Mouse (Mus musculus) spleen, postnatal 36 days (tissue): ENCODE measurements around the gene Olfr987.
"Not testable (repeated sequence)": the region's sequence is repeated elsewhere in the genome, so short reads cannot be mapped to it uniquely, and the experiment has no call there.

Source experiments
- DNase-seq, 2 experiments: peaks; one replicate each; pipeline ENCODE4 v3.0.0; 2022; ENCODE audit warnings: low spot score in 2 of 2, mixed read lengths in 1 of 2

The Olfr987 gene

DNA sequence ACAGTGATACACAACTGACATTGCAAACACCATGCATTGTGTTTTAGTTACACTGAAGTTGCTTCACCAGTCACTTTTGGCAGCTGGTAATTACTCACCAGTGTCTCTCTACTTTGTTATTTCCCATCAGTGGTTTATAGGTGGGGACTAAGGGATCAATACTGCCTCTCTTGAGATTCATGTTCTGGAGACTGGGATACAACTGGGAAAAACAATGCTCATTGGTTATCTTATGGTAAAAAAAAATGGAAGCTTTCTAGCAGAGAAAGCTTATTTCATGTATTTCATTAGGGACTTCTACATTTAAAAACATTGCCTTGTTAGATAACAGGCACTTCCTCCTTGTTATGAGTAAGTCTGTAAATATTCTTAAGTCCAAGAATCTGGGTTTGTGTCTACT is at the start of gene Olfr987:
Gene Olfr987 (minus strand): TSS at position 101 of the 400 bp plus-strand sequence.
- DNase-seq, result not testable (repeated sequence)

DNA sequence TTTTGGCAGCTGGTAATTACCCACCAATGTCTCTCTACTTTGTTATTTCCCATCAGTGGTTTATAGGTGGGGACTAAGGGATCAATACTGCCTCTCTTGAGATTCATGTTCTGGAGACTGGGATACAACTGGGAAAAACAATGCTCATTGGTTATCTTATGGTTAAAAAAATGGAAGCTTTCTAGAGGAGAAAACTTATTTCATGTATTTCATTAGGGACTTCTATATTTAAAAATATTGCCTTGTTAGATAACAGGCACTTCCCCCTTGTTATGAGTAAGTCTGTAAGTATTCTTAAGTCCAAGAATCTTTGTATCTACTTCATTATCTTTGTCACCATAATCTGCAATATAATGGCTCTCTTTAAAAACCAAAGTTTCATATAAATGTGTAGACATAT is 24.0 kb upstream of the Olfr987 start, which contains the start of gene Olfr988:
Gene Olfr988 (minus strand): TSS at position 101 of the 400 bp plus-strand sequence.
- not testable (repeated sequence) for DNase-seq

DNA sequence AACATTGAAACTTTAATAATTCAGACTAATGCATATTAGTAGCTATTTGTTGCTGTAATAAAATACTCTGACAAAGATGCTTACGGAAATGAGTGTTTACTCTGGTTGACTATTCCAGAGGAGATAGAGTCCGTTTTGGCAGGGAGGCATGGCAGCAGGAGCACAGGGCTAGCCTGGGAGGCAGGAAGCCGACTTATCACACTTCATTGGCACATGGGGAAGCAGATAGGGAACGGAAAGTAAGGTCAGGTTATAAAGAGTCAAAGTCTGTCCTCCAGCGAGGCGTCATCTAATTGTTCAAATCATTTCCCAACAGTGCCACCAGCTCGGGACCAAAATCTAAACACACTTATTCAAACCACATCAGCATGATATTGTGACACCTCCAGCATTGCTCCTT is 857 bp upstream of the Olfr987 start:
- no peak for DNase-seq

DNA sequence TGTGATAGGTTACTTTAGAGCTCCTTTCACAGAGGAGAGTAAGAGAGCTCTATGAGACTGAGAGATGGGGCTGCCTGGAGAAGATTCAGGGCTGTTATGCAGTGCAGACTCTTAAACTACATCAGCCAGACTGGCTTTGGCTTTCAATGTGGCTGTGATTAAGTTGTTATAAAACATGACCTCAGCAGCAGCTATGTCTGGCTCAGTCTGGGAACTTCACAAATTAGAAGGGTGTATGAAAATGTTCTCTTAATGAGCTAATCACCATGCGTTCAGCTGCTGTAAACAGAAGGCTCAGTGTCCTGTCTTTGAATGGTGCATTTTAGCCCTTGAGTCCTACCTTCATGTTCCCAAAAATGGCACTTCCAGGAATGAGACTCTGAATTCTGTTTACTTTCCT is 20.0 kb downstream of the Olfr987 start:
- no peak for DNase-seq

DNA sequence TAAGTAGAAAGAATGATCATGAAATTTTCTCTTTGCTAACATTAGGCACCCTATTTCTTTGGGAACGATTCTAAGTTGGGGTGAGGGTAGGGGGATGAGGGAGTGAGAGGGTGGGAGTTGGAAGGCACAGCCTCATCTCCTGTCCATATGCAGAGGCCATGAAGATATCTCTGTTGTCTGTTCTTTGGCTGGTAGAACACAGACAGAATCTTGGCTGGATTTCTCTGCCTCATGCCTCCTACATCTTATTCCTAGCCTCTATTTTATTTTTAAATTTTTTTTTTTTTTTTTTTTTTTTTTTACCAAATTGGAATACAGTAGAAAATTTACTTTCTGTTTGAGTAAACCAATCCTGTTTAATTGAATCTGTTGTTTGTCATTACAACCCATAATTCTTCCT is 53.7 kb downstream of the Olfr987 start:
- DNase-seq, result no peak

DNA sequence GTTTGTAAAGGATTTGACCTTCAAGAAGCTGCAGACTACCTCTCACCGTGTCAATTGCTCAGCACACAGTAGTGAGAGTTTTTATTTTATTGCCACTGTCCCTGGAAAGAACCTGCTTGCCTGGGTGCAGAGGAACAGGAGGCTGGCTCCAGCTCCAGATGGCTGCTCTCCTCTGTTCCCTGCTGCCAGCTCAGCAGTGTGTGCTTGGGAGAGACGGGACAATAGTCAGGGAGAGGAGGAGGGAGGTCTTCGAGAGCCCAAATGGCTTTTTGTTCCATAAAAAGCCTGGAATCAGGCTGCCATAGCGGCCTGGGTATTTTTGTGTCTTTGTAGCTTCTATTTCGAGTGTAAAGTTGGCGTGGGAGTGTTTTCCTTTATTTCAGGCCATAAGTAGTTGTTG is 54.5 kb downstream of the Olfr987 start:
- no peak for DNase-seq

DNA sequence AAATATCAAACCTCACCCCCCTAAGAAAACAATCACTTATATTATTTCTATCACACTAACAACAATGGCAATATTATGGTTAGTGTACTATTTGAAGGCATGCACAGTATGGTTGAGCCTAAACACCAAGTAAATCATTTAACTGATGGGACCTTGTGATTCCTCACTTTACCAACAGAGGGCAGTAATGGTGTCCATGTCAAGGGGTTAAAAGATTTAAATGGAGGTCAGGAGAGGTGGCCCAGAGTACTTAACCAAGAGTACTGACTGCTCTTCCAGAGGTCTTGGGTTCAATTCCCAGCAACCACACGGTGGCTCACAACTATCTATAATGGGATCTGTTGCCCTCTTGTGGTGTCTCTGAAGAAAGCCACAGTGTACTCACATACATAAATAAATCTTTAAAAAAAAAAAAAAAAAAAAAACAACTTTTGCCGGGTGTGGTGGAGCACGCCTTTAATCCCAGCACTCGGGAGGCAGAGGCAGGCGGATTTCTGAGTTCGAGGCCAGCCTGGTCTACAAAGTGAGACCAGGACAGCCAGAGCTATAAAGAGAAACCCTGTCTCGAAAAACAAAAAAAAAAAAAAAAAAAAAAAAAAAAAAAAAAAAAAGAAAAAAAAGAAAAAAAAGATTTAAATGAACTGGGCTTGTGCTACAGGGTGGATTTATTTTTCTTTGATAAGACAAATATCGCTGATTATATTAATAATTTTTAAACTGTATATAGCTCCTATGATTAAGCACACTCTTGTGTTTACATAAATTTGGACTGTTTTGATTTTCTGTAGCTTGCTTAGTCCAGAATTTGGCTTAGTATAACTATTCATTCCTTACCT is 55.3 kb downstream of the Olfr987 start:
- DNase-seq, result no peak

DNA sequence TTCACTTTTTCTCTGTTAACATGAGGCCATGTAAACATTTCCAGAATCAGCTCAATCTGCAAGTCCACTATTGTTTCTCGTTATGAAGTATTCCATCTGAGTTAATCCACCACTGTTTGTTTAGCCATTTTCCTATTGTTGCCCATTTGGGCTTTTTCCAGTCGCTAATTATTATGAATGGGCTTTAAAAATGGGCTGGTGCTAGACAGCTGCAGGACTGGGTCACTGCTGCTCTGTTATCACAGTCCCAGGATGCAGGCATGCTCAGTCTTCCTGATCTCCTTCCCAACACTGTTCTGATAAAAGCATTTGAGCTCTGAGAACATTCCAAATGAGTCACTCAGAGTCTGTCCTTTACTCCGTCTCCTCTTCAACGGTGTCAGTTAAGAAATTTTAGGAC is 58.1 kb downstream of the Olfr987 start:
- DNase-seq, result no peak
